Mouse (Mus musculus) embryonic facial prominence, embryonic 12.5 days (tissue): ENCODE data around the gene Tomm6. TPM values are rescaled to one million over a fixed set of nuclear protein-coding genes. Genes with fewer than 3 reads are reported as not detected.

Source experiments
- ATAC-seq: fragments of 200-750 bp; cut with Nextera tagmentation; 2 replicates; pipeline ENCODE4 v1.8.0; 2017; ENCODE audit not compliant: insufficient number of reproducible peaks, insufficient read depth, low FRiP score, low TSS enrichment
- H3K27ac ChIP-seq: fragments of 300-500 bp; sonication (generic); 2 replicates; pipeline ENCODE4 v1.5.1; 2016; ENCODE audit warnings: mild to moderate bottlenecking
- H3K27me3 ChIP-seq: fragments of 300-500 bp; sonication (generic); 2 replicates; pipeline ENCODE4 v1.6.1; 2016; ENCODE audit warnings: mild to moderate bottlenecking, moderate library complexity
- H3K36me3 ChIP-seq: fragments of 300-500 bp; sonication (generic); 2 replicates; pipeline ENCODE4 v1.6.1; 2016; ENCODE audit warnings: mild to moderate bottlenecking
- H3K4me1 ChIP-seq: fragments of 300-500 bp; sonication (generic); 2 replicates; pipeline ENCODE4 v1.6.1; 2016
- H3K4me2 ChIP-seq: fragments of 300-500 bp; sonication (generic); replicated peaks from 2 replicates; pipeline ENCODE4 v1.6.1; 2016; ENCODE audit warnings: mild to moderate bottlenecking, moderate library complexity
- H3K4me3 ChIP-seq: fragments of 300-500 bp; sonication (generic); 2 replicates; pipeline ENCODE4 v1.5.1; 2016; ENCODE audit warnings: mild to moderate bottlenecking
- H3K9ac ChIP-seq: fragments of 300-500 bp; sonication (generic); 2 replicates; pipeline ENCODE4 v1.6.1; 2016; ENCODE audit warnings: mild to moderate bottlenecking, moderate library complexity
- H3K9me3 ChIP-seq: fragments of 300-500 bp; sonication (generic); 2 replicates; pipeline ENCODE4 v1.6.1; 2016; ENCODE audit warnings: mild to moderate bottlenecking, moderate library complexity
- WGBS: fragments of 180-500 bp; shearing (Covaris S2); methylation state at CpG from one replicate; pipeline ENCODE4 v1.1.7; 2016; 5-methylcytosine and 5-hydroxymethylcytosine counted together
- polyA plus RNA-seq: library from polyadenylated mRNA; unstranded; fragments of >200 nt; fragmentation: Nextera tagmentation; extraction: Ambion mirVana; gene quantifications from 2 replicates; pipeline ENCODE4 v1.2.1, GENCODE M21; 2016

Tomm6 gene
- polyA plus RNA-seq, 1 experiment from 2014 or later: 397 TPM

DNA sequence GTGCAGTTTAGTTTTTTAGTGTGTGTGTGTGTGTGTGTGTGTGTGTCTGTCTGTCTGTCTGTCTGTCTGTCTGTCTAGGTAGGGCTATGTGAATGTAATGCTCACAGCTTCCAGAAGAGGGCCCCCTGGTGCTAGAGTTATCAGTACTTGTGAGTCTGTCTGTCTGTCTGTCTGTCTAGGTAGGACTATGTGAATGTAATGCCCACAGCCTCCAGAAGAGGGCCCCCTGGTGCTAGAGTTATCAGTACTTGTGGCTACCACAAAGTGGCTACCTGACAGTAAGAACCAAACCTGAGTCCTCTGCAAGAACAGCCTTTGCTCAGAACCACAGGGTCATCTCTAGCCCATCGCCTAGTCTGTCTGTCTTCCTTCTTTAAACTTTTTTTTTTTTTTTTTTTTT lies 41.5 kb downstream of the Tomm6 start:
- H3K36me3 ChIP-seq: no peaks in the 10 kb centered on the region
- no peak overlapping the region for H3K27ac ChIP-seq
- H3K9me3 ChIP-seq: no peaks in the 10 kb centered on the region
- no peak for ATAC-seq
- H3K27me3 ChIP-seq: no peaks in the 10 kb centered on the region
- H3K9ac ChIP-seq: no peak overlapping the region
- H3K4me1 ChIP-seq: no peaks in the 10 kb centered on the region
- H3K4me3 ChIP-seq: no peak overlapping the region
- no peak overlapping the region for H3K4me2 ChIP-seq
- WGBS: 73% methylated on average over 1 of the region's 1 CpGs

DNA sequence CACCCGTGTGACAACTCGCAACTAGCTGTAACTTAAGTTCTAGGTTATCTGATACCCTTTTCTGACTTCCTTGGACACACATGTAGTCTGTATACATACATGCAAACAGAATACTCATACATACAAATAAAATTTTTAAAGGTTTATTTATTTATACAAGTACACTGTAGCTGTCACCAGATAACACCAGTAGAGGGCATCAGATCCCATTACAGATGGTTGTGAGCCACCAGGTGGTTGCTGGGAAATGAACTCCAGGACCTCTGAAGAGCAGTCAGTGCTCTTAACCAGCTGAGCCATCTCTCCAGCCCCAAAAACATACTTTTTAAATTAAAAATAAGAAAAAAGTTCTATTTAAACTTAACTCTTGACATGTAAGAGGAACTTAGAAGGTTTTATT lies 45.2 kb downstream of the Tomm6 start:
- Histone ChIP-seq H3K4me3 (no peak overlapping the region), H3K4me2 (no peak overlapping the region), H3K4me1 (no peaks in the 10 kb centered on the region), H3K27me3 (no peaks in the 10 kb centered on the region), H3K9ac (no peak overlapping the region), H3K9me3 (no peaks in the 10 kb centered on the region), H3K36me3 (no peaks in the 10 kb centered on the region), H3K27ac (no peak overlapping the region)
- WGBS: 85% methylated on average over 2 of the region's 2 CpGs
- no peak for ATAC-seq

Other genes with a start within 250 kb of the Tomm6 start
- 34.2 and 35.8 TPM in 2 replicates for gene Taf8, start 186.1 kb downstream of the Tomm6 start, polyA plus RNA-seq
- gene Ccnd3, start 183.3 kb downstream of the Tomm6 start, polyA plus RNA-seq: 355 and 362 TPM in 2 replicates
- gene Bysl, start 76.9 kb downstream of the Tomm6 start, polyA plus RNA-seq: 29.6 and 30.7 TPM in 2 replicates
- 46.9 and 47.2 TPM in 2 replicates for gene Med20, start 76.8 kb downstream of the Tomm6 start, polyA plus RNA-seq
- gene Gm20517, start 76.8 kb downstream of the Tomm6 start, polyA plus RNA-seq: 1.6 and 2.2 TPM in 2 replicates
- gene Usp49, start 57.7 kb downstream of the Tomm6 start, polyA plus RNA-seq: 9.5 and 11.0 TPM in 2 replicates
- gene Frs3, start 644 bp upstream of the Tomm6 start, polyA plus RNA-seq: 7.3 and 8.0 TPM in 2 replicates
- 0.27 and 0.31 TPM in 2 replicates for gene Gm21981, start 6.1 kb upstream of the Tomm6 start, polyA plus RNA-seq
- gene Prickle4, start 6.3 kb upstream of the Tomm6 start, polyA plus RNA-seq: 0.87 and 1.2 TPM in 2 replicates
- gene Pgc, start 38.5 kb upstream of the Tomm6 start, polyA plus RNA-seq: not detected in 2 replicates
- 5.2 and 6.0 TPM in 2 replicates for gene Tfeb, start 48.6 kb upstream of the Tomm6 start, polyA plus RNA-seq
- 35.6 and 49.2 TPM in 2 replicates for gene Mdfi, start 146.3 kb upstream of the Tomm6 start, polyA plus RNA-seq
- 51.0 and 52.4 TPM in 2 replicates for gene Foxp4, start 236.3 kb upstream of the Tomm6 start, polyA plus RNA-seq